Mouse (Mus musculus) heart, embryonic 15.5 days (tissue): Measurements from ENCODE around the gene Ttbk2. TPM values are rescaled to one million over a fixed set of nuclear protein-coding genes. Genes with fewer than 3 reads are reported as not detected.

Experiments used
- ATAC-seq: fragments of 200-750 bp; cut with Nextera tagmentation; replicated peaks from 2 replicates; pipeline ENCODE4 v1.8.0; 2017; ENCODE audit warnings: low read depth, moderate TSS enrichment; ENCODE audit not compliant: insufficient number of reproducible peaks, insufficient read depth, low FRiP score
- H3K27ac ChIP-seq: fragments of 300-500 bp; sonication (generic); 2 replicates; pipeline ENCODE4 v1.5.1; 2015; ENCODE audit warnings: mild to moderate bottlenecking, inconsistent platforms
- H3K27me3 ChIP-seq: fragments of 300-500 bp; sonication (generic); 2 replicates; pipeline ENCODE4 v1.6.1; 2015; ENCODE audit warnings: inconsistent platforms
- H3K36me3 ChIP-seq: fragments of 300-500 bp; sonication (generic); 2 replicates; pipeline ENCODE4 v1.6.1; 2015; ENCODE audit warnings: mild to moderate bottlenecking, inconsistent platforms
- H3K4me1 ChIP-seq: fragments of 300-500 bp; sonication (generic); replicated peaks from 2 replicates; pipeline ENCODE4 v1.6.1; 2015; ENCODE audit warnings: inconsistent platforms
- H3K4me2 ChIP-seq: fragments of 300-500 bp; sonication (generic); 2 replicates; pipeline ENCODE4 v1.6.1; 2015; ENCODE audit warnings: inconsistent platforms, mild to moderate bottlenecking, moderate library complexity
- H3K4me3 ChIP-seq: fragments of 300-500 bp; sonication (generic); 2 replicates; pipeline ENCODE4 v1.5.1; 2015; ENCODE audit warnings: mild to moderate bottlenecking, inconsistent platforms
- H3K9ac ChIP-seq: fragments of 300-500 bp; sonication (generic); 2 replicates; pipeline ENCODE4 v1.6.1; 2015; ENCODE audit warnings: mild to moderate bottlenecking, inconsistent platforms
- H3K9me3 ChIP-seq: fragments of 300-500 bp; sonication (generic); replicated peaks from 2 replicates; pipeline ENCODE4 v1.6.1; 2016; ENCODE audit warnings: inconsistent platforms
- WGBS: fragments of 180-500 bp; shearing (Covaris S2); methylation state at CpG from one replicate; pipeline ENCODE4 v1.1.7; 2015; ENCODE audit warnings: mixed read lengths; 5-methylcytosine and 5-hydroxymethylcytosine counted together
- polyA plus RNA-seq: library from polyadenylated mRNA; unstranded; fragments of >200 nt; fragmentation: Nextera tagmentation; extraction: Ambion mirVana; gene quantifications from 2 replicates; pipeline ENCODE4 v1.2.1, GENCODE M21; 2015

The Ttbk2 gene
- polyA plus RNA-seq, 1 experiment from 2014 or later = 2.4 TPM

- no peak for ATAC-seq
- no peak overlapping the region for H3K4me3 ChIP-seq
- no peaks in the 10 kb centered on the region for H3K9me3 ChIP-seq
- no peak overlapping the region for H3K27ac ChIP-seq
- H3K27me3 ChIP-seq = no peaks in the 10 kb centered on the region
- 25% methylated on average over 1 of the region's 1 CpGs for WGBS
- no peaks in the 10 kb centered on the region for H3K36me3 ChIP-seq
- no peak overlapping the region for H3K4me2 ChIP-seq
- H3K4me1 ChIP-seq = peaks cover 8% of the 10 kb centered on the region; the same call in 1 of the 2 replicates
- no peak overlapping the region for H3K9ac ChIP-seq
Observed at GRCm38 (mm10) chr2:120852626-120853025, 2.2 kb upstream of the Ttbk2 start.

GRCm38 (mm10) chr2:120849449-120850423 is 668 bp downstream of the Ttbk2 start, which contains the start of gene Cdan1:
TSS of gene Cdan1 (minus strand) at chr2:120850128.
- peak within 1 kb of the TSS; percentile 99 for H3K4me3 ChIP-seq
- H3K9ac ChIP-seq = peak within 1 kb of the TSS; percentile 93
- H3K27me3 ChIP-seq = no peaks in the 10 kb centered on the region
- peak within 1 kb of the TSS; percentile 76 for H3K27ac ChIP-seq
- H3K9me3 ChIP-seq = no peaks in the 10 kb centered on the region
- peak; percentile 48 for ATAC-seq
- H3K4me1 ChIP-seq = peaks cover 8% of the 10 kb centered on the region; the same call in 1 of the 2 replicates
- no peaks in the 10 kb centered on the region for H3K36me3 ChIP-seq
- peak within 1 kb of the TSS; percentile 90 for H3K4me2 ChIP-seq
- WGBS = under 1% methylated on average over 69 of the region's 71 CpGs

DNA sequence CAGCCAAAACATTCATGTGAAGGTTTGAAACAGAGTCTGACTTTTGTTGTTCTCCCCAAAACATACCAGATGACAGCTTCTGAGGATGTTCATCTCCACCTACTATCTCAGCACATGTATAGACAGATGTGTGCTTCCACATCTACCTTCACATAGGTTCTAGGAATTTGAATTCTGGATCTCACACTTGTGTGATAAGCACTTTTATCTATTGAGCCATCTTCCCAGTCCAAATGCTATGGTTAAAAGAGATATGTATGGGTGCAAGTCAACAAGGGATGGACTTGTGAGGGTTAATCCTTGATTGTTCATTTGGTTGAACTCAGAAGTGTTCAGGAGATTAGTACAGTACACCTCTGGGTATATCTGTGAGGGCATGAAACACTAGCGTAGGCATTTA is 5.1 kb downstream of the Ttbk2 start:
- 90% methylated on average over 1 of the region's 1 CpGs for WGBS

GRCm38 (mm10) chr2:120843990-120844389 is 6.4 kb downstream of the Ttbk2 start:
- ATAC-seq = no peak
- 49% methylated on average over 4 of the region's 4 CpGs for WGBS
- H3K9ac ChIP-seq = no peak overlapping the region
- no peak overlapping the region for H3K4me3 ChIP-seq
- H3K4me2 ChIP-seq = no peak overlapping the region
- peaks cover 7% of the 10 kb centered on the region; the same call in 1 of the 2 replicates for H3K4me1 ChIP-seq
- no peaks in the 10 kb centered on the region for H3K9me3 ChIP-seq
- no peak overlapping the region for H3K27ac ChIP-seq
- no peaks in the 10 kb centered on the region for H3K36me3 ChIP-seq
- H3K27me3 ChIP-seq = no peaks in the 10 kb centered on the region

More for the DNA sequence above, 5.1 kb downstream of the Ttbk2 start:
- Histone ChIP-seq H3K4me2 (no peak overlapping the region), H3K9me3 (no peaks in the 10 kb centered on the region), H3K4me1 (peaks cover 12% of the 10 kb centered on the region; the same call in 1 of the 2 replicates), H3K9ac (no peak overlapping the region), H3K4me3 (no peak overlapping the region), H3K36me3 (no peaks in the 10 kb centered on the region), H3K27me3 (no peaks in the 10 kb centered on the region), H3K27ac (no peak overlapping the region)
- no peak for ATAC-seq

- Histone ChIP-seq H3K27me3 (no peaks in the 10 kb centered on the region), H3K36me3 (no peaks in the 10 kb centered on the region), H3K9me3 (no peaks in the 10 kb centered on the region), H3K4me2 (no peak overlapping the region), H3K4me1 (peaks cover 9% of the 10 kb centered on the region; the same call in 1 of the 2 replicates), H3K4me3 (no peak overlapping the region), H3K27ac (no peak overlapping the region), H3K9ac (no peak overlapping the region)
- WGBS = 84% methylated on average over 1 of the region's 1 CpGs
- no peak for ATAC-seq
Observed at GRCm38 (mm10) chr2:120841211-120841610, 9.2 kb downstream of the Ttbk2 start.

- Histone ChIP-seq H3K4me3 (no peak overlapping the region), H3K36me3 (no peaks in the 10 kb centered on the region), H3K4me2 (no peak overlapping the region), H3K9ac (no peak overlapping the region), H3K9me3 (no peaks in the 10 kb centered on the region), H3K27me3 (no peaks in the 10 kb centered on the region), H3K27ac (no peak overlapping the region), H3K4me1 (0 out of 2 replicates have a peak, but pooled peaks cover 2% of the 10 kb centered on the region)
- no peak for ATAC-seq
- 88% methylated on average over 4 of the region's 4 CpGs for WGBS
Observed at GRCm38 (mm10) chr2:120835167-120835566, 15.2 kb downstream of the Ttbk2 start.

GRCm38 (mm10) chr2:120826936-120827638 is 23.3 kb downstream of the Ttbk2 start:
- Histone ChIP-seq H3K27me3 (no peaks in the 10 kb centered on the region), H3K4me1 (no peaks in the 10 kb centered on the region)

DNA sequence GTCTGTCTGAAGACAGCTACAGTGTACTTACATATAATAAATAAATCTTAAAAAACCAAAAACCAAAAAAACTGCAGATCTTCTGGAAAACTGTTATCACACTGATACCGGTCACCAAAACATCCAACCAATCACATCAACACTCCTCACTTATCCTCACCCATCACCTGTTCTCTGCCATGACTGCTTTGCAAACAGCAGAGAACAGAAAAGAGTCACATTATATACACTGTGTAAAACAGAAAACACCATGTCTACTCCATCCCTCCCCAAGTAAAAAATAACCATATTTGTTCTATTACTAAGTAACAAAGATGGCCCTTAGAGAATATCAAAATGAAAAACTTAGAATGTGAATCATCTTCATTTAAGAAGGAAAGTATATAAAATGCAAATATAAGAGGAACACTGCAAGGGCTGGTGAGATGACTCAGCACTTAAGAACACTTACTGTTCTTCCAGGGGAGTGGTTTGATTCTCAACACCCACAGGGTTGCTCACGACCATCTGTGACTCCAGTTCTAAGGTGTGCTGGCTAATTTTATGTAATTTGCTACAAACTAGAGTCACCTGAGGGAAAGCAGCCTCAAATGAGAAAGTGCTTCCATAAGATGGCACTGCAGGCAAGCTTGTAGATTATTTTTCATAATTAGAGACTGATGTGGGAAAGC is 80.0 kb downstream of the Ttbk2 start:
- Histone ChIP-seq H3K36me3 (peaks cover 4% of the 10 kb centered on the region; the same call in 1 of the 2 replicates), H3K4me3 (no peak overlapping the region), H3K9ac (no peak overlapping the region), H3K4me1 (no peaks in the 10 kb centered on the region), H3K4me2 (no peak overlapping the region), H3K27ac (no peak overlapping the region), H3K9me3 (no peaks in the 10 kb centered on the region), H3K27me3 (no peaks in the 10 kb centered on the region)
- ATAC-seq = no peak
- WGBS = 79% methylated on average over 2 of the region's 2 CpGs

More at GRCm38 (mm10) chr2:120826936-120827638, 23.3 kb downstream of the Ttbk2 start:
- ATAC-seq = no peak
- Histone ChIP-seq H3K27ac (no peak overlapping the region), H3K9ac (no peak overlapping the region), H3K4me3 (no peak overlapping the region), H3K4me2 (no peak overlapping the region), H3K36me3 (no peaks in the 10 kb centered on the region), H3K9me3 (no peaks in the 10 kb centered on the region)
- WGBS = 32% methylated on average over 1 of the region's 1 CpGs

GRCm38 (mm10) chr2:120761922-120762321 is 88.5 kb downstream of the Ttbk2 start:
- Histone ChIP-seq H3K9ac (no peak overlapping the region), H3K9me3 (no peaks in the 10 kb centered on the region), H3K36me3 (peaks cover 11% of the 10 kb centered on the region; the same call in 1 of the 2 replicates), H3K4me1 (no peaks in the 10 kb centered on the region), H3K27ac (no peak overlapping the region), H3K4me2 (no peak overlapping the region), H3K27me3 (no peaks in the 10 kb centered on the region), H3K4me3 (no peak overlapping the region)
- ATAC-seq = no peak

DNA sequence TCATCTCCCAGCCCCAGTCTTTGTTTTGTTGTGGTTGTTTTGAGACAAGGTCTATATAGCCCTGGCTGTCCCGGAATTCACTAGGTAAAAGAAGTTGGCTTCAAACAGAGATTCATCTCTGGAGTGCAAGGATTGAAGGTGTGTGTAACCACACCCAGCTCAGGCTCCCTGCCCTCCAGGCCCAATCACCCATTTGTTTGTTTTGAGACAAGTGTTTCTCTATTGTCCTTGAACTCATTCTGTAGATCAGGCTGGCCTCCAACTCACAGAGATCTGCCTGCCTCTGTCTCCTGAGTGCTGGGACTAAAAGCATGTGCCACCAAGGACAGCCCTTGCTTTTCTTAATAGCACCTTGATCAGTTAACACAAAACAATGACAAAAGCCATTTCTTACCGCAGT is 102.4 kb downstream of the Ttbk2 start:
- H3K27me3 ChIP-seq = no peaks in the 10 kb centered on the region
- 95% methylated on average over 2 of the region's 2 CpGs for WGBS
- no peak overlapping the region for H3K27ac ChIP-seq
- H3K9me3 ChIP-seq = no peaks in the 10 kb centered on the region
- no peaks in the 10 kb centered on the region for H3K4me1 ChIP-seq
- no peak overlapping the region for H3K9ac ChIP-seq
- no peak for ATAC-seq
- H3K4me3 ChIP-seq = no peak overlapping the region
- H3K4me2 ChIP-seq = no peak overlapping the region
- H3K36me3 ChIP-seq = peaks cover 19% of the 10 kb centered on the region

DNA sequence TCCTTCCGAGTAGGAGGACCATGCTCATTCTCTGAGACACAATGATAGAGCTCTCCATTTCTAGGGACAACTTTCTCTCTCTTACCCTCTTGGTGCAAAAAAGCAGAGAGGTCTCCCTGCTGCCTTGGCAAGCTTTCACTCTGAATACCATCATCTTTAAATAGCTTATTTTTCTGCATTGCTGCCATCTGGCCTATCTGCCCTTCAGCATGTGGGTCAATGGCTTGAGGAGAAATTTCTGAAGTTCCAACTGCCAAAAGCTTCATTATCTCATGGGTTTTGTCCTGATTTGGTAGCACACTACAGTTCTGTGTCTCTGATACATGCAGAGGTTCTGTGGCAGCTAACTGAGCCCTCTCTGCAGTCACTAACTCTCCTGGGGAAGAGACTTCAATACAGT is 104.9 kb downstream of the Ttbk2 start:
- Histone ChIP-seq H3K27me3 (no peaks in the 10 kb centered on the region), H3K36me3 (peaks cover 20% of the 10 kb centered on the region), H3K4me1 (no peaks in the 10 kb centered on the region), H3K4me3 (no peak overlapping the region), H3K9ac (no peak overlapping the region), H3K27ac (peak overlapping the region; percentile 6; the same call in 1 of the 2 replicates), H3K9me3 (no peaks in the 10 kb centered on the region), H3K4me2 (no peak overlapping the region)
- no peak for ATAC-seq
- 80% methylated on average over 1 of the region's 1 CpGs for WGBS
